Mouse (Mus musculus): ENCODE data around the gene Lpp.
A peak's percentile ranks its signal among the peaks of the same experiment; 100 is the strongest.

Lpp gene

GRCm38 (mm10) chr16:24919349-24920012 is 526.2 kb downstream of the Lpp start:
- no peak for DNase-seq (ENCODE audit: low read depth, low spot score)

GRCm38 (mm10) chr16:24930070-24930469 is 536.8 kb downstream of the Lpp start:
- DNase-seq (ENCODE audit: low read depth, low spot score), result no peak

GRCm38 (mm10) chr16:24930621-24931020 is 537.3 kb downstream of the Lpp start:
- DNase-seq (ENCODE audit: low read depth, low spot score), result no peak

- DNase-seq (ENCODE audit: low read depth, low spot score), result peak; percentile 31
Observed at GRCm38 (mm10) chr16:24932816-24933215, 539.5 kb downstream of the Lpp start.

- DNase-seq (ENCODE audit: low read depth, low spot score), result no peak
Observed at GRCm38 (mm10) chr16:24933691-24934090, 540.4 kb downstream of the Lpp start.

GRCm38 (mm10) chr16:24941306-24942160 is 548.2 kb downstream of the Lpp start:
- no peak for DNase-seq (ENCODE audit: low read depth, low spot score)

- peak; percentile 23 for DNase-seq (ENCODE audit: low read depth, low spot score)
Observed at GRCm38 (mm10) chr16:24943486-24944261, 550.4 kb downstream of the Lpp start.

- no peak for DNase-seq (ENCODE audit: low read depth, low spot score)
Observed at GRCm38 (mm10) chr16:24946356-24946755, 553.0 kb downstream of the Lpp start.

GRCm38 (mm10) chr16:24947485-24947884 is 554.2 kb downstream of the Lpp start:
- no peak for DNase-seq (ENCODE audit: low read depth, low spot score)

GRCm38 (mm10) chr16:24948091-24948690 is 554.9 kb downstream of the Lpp start:
- no peak for DNase-seq (ENCODE audit: low read depth, low spot score)

- no peak for DNase-seq (ENCODE audit: low read depth, low spot score)
Observed at GRCm38 (mm10) chr16:24949265-24949664, 556.0 kb downstream of the Lpp start.

- DNase-seq (ENCODE audit: low read depth, low spot score), result no peak
Observed at GRCm38 (mm10) chr16:24950112-24950743, 556.9 kb downstream of the Lpp start.

GRCm38 (mm10) chr16:24951909-24952308 is 558.6 kb downstream of the Lpp start:
- no peak for DNase-seq (ENCODE audit: low read depth, low spot score)

- DNase-seq (ENCODE audit: low read depth, low spot score), result peak; percentile 40
Observed at GRCm38 (mm10) chr16:24955054-24955453, 561.7 kb downstream of the Lpp start.

- no peak for DNase-seq (ENCODE audit: low read depth, low spot score)
Observed at GRCm38 (mm10) chr16:24958661-24959060, 565.4 kb downstream of the Lpp start.

- DNase-seq (ENCODE audit: low read depth, low spot score), result peak; percentile 54
Observed at GRCm38 (mm10) chr16:24960901-24961806, 567.8 kb downstream of the Lpp start.

GRCm38 (mm10) chr16:24964311-24964710 is 571.0 kb downstream of the Lpp start:
- no peak for DNase-seq (ENCODE audit: low read depth, low spot score)

GRCm38 (mm10) chr16:24965091-24965490 is 571.8 kb downstream of the Lpp start:
- DNase-seq (ENCODE audit: low read depth, low spot score), result no peak

GRCm38 (mm10) chr16:24966460-24966859 is 573.2 kb downstream of the Lpp start:
- DNase-seq (ENCODE audit: low read depth, low spot score), result peak; percentile 7

- no peak for DNase-seq (ENCODE audit: low read depth, low spot score)
Observed at GRCm38 (mm10) chr16:24973009-24973631, 579.8 kb downstream of the Lpp start.

All from ZHBTc4 (cell line).